Mouse (Mus musculus) forebrain, embryonic 11.5 days (tissue): Measurements from ENCODE around the gene Itga2b. TPM values are rescaled to one million over a fixed set of nuclear protein-coding genes. Genes with fewer than 3 reads are reported as not detected.
A peak's percentile ranks its signal among the peaks of the same experiment; 100 is the strongest.

ENCODE experiments used
- ATAC-seq: fragments of 200-750 bp; cut with Nextera tagmentation; replicated peaks from 2 replicates; pipeline ENCODE4 v1.8.0; 2017; ENCODE audit warnings: moderate TSS enrichment; ENCODE audit not compliant: low FRiP score
- DNase-seq: peaks from one replicate; pipeline ENCODE4 v3.0.0-alpha.2; 2017; ENCODE audit warnings: low spot score
- H3K27ac ChIP-seq: fragments of 300-500 bp; sonication (generic); 2 replicates; pipeline ENCODE4 v1.5.1; 2014; ENCODE audit warnings: low read depth, low read length
- H3K27me3 ChIP-seq: fragments of 300-500 bp; sonication (generic); 2 replicates; pipeline ENCODE4 v1.6.1; 2014; ENCODE audit warnings: mild to moderate bottlenecking, low read length, mixed read lengths; ENCODE audit not compliant: control insufficient read depth, insufficient read depth
- H3K36me3 ChIP-seq: fragments of 300-500 bp; sonication (generic); 2 replicates; pipeline ENCODE4 v1.6.1; 2014; ENCODE audit warnings: mild to moderate bottlenecking, low read length, moderate library complexity, mixed read lengths; ENCODE audit not compliant: control insufficient read depth, insufficient read depth
- H3K4me1 ChIP-seq: fragments of 300-500 bp; sonication (generic); replicated peaks from 2 replicates; pipeline ENCODE4 v1.6.1; 2014; ENCODE audit warnings: low read length, mixed read lengths; ENCODE audit not compliant: control insufficient read depth, insufficient read depth
- H3K4me2 ChIP-seq: fragments of 300-500 bp; sonication (generic); 2 replicates; pipeline ENCODE4 v1.6.1; 2014; ENCODE audit warnings: low read depth, mild to moderate bottlenecking, low read length, moderate library complexity, mixed read lengths; ENCODE audit not compliant: severe bottlenecking
- H3K4me3 ChIP-seq: fragments of 300-500 bp; sonication (generic); 2 replicates; pipeline ENCODE4 v1.5.1; 2014; ENCODE audit warnings: low read depth, low read length
- H3K9ac ChIP-seq: fragments of 300-500 bp; sonication (generic); 2 replicates; pipeline ENCODE4 v1.6.1; 2014; ENCODE audit warnings: low read length
- H3K9me3 ChIP-seq: fragments of 300-500 bp; sonication (generic); 2 replicates; pipeline ENCODE4 v1.6.1; 2016; ENCODE audit warnings: low read length, mixed read lengths; ENCODE audit not compliant: control insufficient read depth
- WGBS: fragments of 180-500 bp; shearing (Covaris S2); extraction: QIAGEN DNeasy Blood & Tissue Kit; methylation state at CpG from one replicate; pipeline ENCODE4 v1.1.7; 2014; 5-methylcytosine and 5-hydroxymethylcytosine counted together
- polyA plus RNA-seq: library from polyadenylated mRNA; unstranded; fragments of >200 nt; fragmentation: Nextera tagmentation; extraction: Ambion mirVana; gene quantifications from 2 replicates; pipeline ENCODE4 v1.2.1, GENCODE M21; 2014

Gene Itga2b
- polyA plus RNA-seq, 1 experiment from 2014 or later: 5.0 TPM

DNA sequence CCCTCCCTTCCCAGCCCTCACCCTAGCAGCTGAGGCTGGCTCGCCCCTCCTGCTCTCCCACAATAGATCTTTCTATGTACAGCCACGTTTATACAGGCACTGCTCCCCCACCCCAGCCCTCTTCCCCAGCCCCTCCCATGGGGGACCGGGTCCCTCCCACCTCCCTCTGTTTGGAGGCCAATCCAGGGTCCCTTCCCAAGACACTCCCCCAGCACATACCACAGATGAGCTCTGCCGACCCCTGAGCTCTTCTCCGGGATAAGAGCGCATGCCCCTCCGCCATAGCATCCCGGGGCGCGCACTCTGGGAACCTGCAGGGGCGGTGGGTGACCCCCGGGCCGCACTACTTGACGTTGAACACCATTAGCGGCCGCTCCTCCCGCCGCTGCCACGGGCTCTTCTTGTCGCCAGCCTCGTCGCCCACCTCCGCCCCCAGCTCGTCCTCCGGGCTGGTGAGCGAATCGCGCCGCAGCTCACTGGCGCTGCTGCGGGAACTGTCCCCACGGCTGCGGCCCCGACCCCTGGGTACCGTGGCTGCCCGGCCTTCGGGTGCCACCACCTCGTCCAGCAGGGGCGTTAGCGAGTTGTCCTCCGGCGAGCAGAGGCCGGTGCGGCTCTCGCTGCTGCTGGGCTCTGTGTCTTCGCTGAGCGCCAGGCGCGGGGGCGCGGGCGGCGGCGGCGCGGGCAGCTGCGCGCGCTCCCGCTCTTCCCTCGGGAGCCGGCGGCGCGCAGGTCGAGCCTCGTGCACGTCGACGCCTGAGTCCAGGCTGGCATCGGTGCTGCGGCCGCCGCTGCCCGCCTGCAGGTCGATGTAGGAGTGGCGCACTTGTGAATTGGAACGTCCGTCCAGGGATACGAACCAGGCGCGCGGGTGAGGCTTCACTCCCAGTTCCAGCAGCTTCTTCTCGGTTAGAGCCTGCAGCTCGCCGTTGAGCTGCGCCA is 32.5 kb downstream of the Itga2b start:
- peak overlapping the region; percentile 49 for H3K9ac ChIP-seq
- 5% methylated on average over 85 of the region's 87 CpGs for WGBS
- H3K27me3 ChIP-seq: peaks cover 9% of the 10 kb centered on the region
- DNase-seq (peak; percentile 85), ATAC-seq (peak; percentile 30; the same call in 1 of the 2 replicates)
- no peak overlapping the region; the same call in 1 of the 2 replicates for H3K27ac ChIP-seq
- H3K9me3 ChIP-seq: no peaks in the 10 kb centered on the region
- peak overlapping the region; percentile 30 for H3K4me3 ChIP-seq
- H3K36me3 ChIP-seq: no peaks in the 10 kb centered on the region; the same call in none of the 2 replicates
- peaks cover 18% of the 10 kb centered on the region for H3K4me1 ChIP-seq
- H3K4me2 ChIP-seq: peak overlapping the region; percentile 63

DNA sequence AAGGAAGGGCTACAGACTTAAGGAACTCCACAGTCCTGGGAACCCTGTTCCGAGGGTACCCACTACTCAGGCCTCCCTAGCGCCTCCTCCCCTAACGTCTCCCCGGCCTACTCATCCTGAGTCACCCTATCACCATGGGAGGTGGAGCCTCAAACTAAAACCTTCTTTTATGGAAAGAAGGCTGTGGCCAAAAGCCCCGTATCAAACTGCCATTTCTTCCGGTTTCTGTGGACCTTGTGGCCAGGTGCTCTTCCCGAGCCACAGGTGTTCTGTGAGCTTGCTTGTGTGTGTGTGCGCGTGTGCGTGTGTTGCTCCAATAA is 33.5 kb downstream of the Itga2b start:
- 82% methylated on average over 10 of the region's 10 CpGs for WGBS
- Histone ChIP-seq H3K27ac (no peak overlapping the region), H3K9ac (no peak overlapping the region), H3K9me3 (no peaks in the 10 kb centered on the region), H3K27me3 (peaks cover 9% of the 10 kb centered on the region), H3K4me1 (peaks cover 18% of the 10 kb centered on the region), H3K36me3 (no peaks in the 10 kb centered on the region; the same call in none of the 2 replicates), H3K4me2 (no peak overlapping the region), H3K4me3 (no peak overlapping the region)
- no peak for DNase-seq
- ATAC-seq: no peak

DNA sequence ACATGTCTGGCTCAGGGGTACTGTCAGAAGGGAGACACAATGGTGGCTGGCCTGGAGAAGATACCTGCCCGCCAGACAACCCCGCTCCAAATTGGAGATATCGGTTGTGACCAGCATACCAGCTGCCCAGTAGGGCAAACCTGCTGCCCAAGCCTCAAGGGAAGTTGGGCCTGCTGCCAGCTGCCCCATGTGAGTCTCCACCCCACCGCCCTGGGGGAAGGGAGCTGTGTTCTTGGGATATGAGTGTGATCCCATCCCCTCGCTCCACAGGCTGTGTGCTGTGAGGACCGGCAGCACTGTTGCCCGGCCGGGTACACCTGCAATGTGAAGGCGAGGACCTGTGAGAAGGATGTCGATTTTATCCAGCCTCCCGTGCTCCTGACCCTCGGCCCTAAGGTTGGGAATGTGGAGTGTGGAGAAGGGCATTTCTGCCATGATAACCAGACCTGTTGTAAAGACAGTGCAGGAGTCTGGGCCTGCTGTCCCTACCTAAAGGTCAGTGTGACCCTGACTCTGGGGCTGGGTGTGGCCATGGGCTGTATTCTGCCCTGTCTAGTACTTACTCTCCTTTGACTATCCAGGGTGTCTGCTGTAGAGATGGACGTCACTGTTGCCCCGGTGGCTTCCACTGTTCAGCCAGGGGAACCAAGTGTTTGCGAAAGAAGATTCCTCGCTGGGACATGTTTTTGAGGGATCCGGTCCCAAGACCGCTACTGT is 34.0 kb downstream of the Itga2b start:
- Histone ChIP-seq H3K4me1 (peaks cover 18% of the 10 kb centered on the region), H3K27me3 (peaks cover 9% of the 10 kb centered on the region), H3K9me3 (no peaks in the 10 kb centered on the region), H3K9ac (no peak overlapping the region), H3K4me3 (no peak overlapping the region), H3K27ac (no peak overlapping the region), H3K36me3 (no peaks in the 10 kb centered on the region; the same call in none of the 2 replicates), H3K4me2 (no peak overlapping the region)
- DNase-seq (no peak), ATAC-seq (no peak)
- 92% methylated on average over 18 of the region's 18 CpGs for WGBS

DNA sequence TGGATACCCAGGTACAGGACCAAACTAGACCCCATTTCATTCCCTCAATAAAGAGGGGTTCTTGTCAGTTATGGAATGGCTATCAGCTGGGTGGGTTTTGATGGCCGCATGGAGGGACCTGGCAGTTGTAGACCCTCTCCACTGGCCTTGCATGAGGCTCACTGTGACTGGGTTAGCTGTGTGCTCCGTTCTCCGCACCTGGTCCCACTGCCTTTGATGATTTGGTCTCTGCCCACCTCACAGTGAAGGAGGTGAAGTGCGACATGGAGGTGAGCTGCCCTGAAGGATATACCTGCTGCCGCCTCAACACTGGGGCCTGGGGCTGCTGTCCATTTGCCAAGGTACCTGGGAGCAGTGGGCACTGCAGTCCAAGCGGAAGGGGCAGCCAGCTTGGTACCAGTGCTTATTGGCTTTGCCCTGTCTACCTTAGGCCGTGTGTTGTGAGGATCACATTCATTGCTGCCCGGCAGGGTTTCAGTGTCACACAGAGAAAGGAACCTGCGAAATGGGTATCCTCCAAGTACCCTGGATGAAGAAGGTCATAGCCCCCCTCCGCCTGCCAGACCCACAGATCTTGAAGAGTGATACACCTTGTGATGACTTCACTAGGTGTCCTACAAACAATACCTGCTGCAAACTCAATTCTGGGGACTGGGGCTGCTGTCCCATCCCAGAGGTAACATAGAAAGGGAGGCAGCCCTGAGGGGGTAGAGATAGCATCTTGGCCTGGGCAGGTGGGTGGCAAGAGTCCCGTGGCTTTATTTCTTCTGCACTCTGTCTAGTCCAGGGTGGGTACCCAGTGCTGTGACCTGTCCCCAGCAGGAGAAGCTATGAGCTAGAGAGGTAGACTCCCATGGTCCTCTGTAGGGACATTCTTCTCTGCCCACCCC is 34.9 kb downstream of the Itga2b start:
- H3K27ac ChIP-seq: no peak overlapping the region
- H3K9me3 ChIP-seq: no peaks in the 10 kb centered on the region
- peaks cover 9% of the 10 kb centered on the region for H3K27me3 ChIP-seq
- H3K4me1 ChIP-seq: peaks cover 18% of the 10 kb centered on the region
- no peak overlapping the region for H3K9ac ChIP-seq
- DNase-seq (no peak), ATAC-seq (no peak)
- no peak overlapping the region for H3K4me3 ChIP-seq
- H3K4me2 ChIP-seq: no peak overlapping the region
- 93% methylated on average over 11 of the region's 11 CpGs for WGBS
- H3K36me3 ChIP-seq: no peaks in the 10 kb centered on the region; the same call in none of the 2 replicates

DNA sequence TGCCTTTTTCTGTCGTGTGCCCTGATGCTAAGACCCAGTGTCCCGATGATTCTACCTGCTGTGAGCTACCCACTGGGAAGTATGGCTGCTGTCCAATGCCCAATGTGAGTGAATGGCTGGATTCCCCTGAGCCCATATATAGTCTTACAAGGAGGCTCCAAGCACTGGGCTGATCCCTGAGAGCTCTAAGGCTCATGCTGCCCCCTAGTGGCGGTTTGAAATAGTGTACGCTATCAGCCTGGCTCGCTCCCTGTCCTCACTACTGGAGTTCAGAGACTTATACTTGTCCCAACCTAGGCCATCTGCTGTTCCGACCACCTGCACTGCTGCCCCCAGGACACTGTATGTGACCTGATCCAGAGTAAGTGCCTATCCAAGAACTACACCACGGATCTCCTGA is 35.5 kb downstream of the Itga2b start:
- Histone ChIP-seq H3K4me2 (no peak overlapping the region), H3K4me1 (peaks cover 18% of the 10 kb centered on the region), H3K4me3 (no peak overlapping the region), H3K9ac (no peak overlapping the region), H3K27ac (no peak overlapping the region), H3K27me3 (peaks cover 8% of the 10 kb centered on the region), H3K36me3 (no peaks in the 10 kb centered on the region; the same call in none of the 2 replicates), H3K9me3 (no peaks in the 10 kb centered on the region)
- WGBS: 11% methylated on average over 7 of the region's 7 CpGs
- DNase-seq (peak; percentile 94), ATAC-seq (no peak)

DNA sequence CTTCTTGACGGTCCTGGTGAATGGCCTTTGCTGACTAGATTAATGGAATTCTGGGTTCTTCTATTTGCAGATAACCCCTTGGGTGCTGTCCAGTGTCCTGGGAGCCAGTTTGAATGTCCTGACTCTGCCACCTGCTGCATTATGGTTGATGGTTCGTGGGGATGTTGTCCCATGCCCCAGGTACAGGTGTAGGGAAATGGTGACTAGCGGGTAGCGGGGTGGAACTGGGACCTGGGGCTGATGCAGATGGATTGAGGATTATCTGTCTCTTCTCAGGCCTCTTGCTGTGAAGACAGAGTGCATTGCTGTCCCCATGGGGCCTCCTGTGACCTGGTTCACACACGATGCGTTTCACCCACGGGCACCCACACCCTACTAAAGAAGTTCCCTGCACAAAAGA is 36.1 kb downstream of the Itga2b start:
- Histone ChIP-seq H3K9ac (no peak overlapping the region), H3K9me3 (no peaks in the 10 kb centered on the region), H3K27me3 (peaks cover 5% of the 10 kb centered on the region), H3K4me1 (peaks cover 18% of the 10 kb centered on the region), H3K36me3 (no peaks in the 10 kb centered on the region; the same call in 1 of the 2 replicates), H3K27ac (no peak overlapping the region), H3K4me3 (no peak overlapping the region), H3K4me2 (no peak overlapping the region)
- ATAC-seq (no peak), DNase-seq (no peak)
- WGBS: 89% methylated on average over 7 of the region's 7 CpGs

DNA sequence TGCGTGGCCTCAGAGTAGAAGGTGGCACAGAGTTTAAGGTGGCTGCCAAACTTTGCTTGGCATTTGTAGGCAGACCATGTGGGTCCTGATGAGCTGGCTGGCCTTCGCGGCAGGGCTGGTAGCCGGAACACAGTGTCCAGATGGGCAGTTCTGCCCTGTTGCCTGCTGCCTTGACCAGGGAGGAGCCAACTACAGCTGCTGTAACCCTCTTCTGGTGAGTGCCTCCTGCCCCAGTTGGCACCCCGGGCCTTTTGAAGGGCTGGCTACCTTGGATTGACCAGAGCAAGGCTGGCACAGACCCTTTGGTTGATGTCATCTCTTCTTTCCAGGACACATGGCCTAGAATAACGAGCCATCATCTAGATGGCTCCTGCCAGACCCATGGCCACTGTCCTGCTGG is 37.0 kb downstream of the Itga2b start:
- Histone ChIP-seq H3K9me3 (no peaks in the 10 kb centered on the region), H3K4me3 (no peak overlapping the region), H3K27ac (no peak overlapping the region), H3K4me2 (no peak overlapping the region), H3K4me1 (peaks cover 10% of the 10 kb centered on the region), H3K36me3 (no peaks in the 10 kb centered on the region; the same call in 1 of the 2 replicates), H3K27me3 (no peaks in the 10 kb centered on the region), H3K9ac (no peak overlapping the region)
- WGBS: 94% methylated on average over 6 of the region's 6 CpGs
- DNase-seq: no peak
- no peak for ATAC-seq
